Mouse (Mus musculus): ENCODE measurements around the gene Chmp6. TPM values are rescaled to one million over a fixed set of nuclear protein-coding genes. Genes with fewer than 3 reads are reported as not detected.

Gene Chmp6
- polyA plus RNA-seq, 1 experiment from 2014 or later, result 120 TPM

DNA sequence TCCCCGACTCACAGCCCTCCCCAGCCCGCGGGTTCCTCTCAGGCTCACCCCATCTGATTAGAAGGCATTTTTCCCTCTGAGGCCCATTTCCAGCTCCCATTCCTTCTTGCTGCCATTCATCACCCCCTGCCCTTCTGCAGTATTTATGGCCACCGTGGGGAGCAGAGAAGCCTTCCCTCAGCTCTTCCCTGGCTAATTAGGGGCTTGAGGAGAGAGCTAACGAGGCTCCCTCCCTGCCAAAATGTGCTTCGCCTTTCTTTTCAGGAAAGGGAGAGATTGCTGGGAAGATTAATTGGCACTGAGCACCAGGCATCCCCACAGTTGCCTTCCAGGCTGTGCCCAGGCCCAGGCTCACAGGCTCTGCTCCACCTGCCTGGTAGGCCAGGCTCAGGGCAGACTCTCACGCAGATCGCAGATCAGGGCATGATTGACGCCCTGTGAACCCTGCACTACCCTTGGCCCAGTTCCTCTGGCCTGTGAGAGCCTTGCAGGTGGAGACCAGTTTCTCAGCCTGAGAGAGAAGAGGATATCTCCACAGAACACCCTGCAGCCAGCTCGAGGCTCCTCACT lies 19.5 kb upstream of the Chmp6 start:
- 61% methylated on average over 10 of the region's 10 CpGs for WGBS
- H3K4me2 ChIP-seq (ENCODE audit: low read length), result no peak overlapping the region
- no peak for ATAC-seq (replicated peaks; ENCODE audit: low FRiP score, low read depth)
- H3K27me3 ChIP-seq (ENCODE audit: insufficient read depth, low read length), result no peaks in the 10 kb centered on the region
- peaks cover 42% of the 10 kb centered on the region for H3K36me3 ChIP-seq (ENCODE audit: insufficient read depth, low read length)
- no peaks in the 10 kb centered on the region for H3K9me3 ChIP-seq (replicated peaks; ENCODE audit: low read length)
- H3K27ac ChIP-seq, result no peak overlapping the region
- H3K9ac ChIP-seq (ENCODE audit: low read depth, low read length), result no peak overlapping the region
- TF ChIP-seq CTCF (IDR thresholded peaks at IDR 0.05; ENCODE audit: low read depth), result no peak
- no peak for DNase-seq (ENCODE audit: low spot score)
- no peak overlapping the region for H3K4me3 ChIP-seq (replicated peaks; ENCODE audit: low read depth, low read length)
- no peaks in the 10 kb centered on the region for H3K4me1 ChIP-seq (replicated peaks; ENCODE audit: insufficient read depth, low read length)

GRCm38 (mm10) chr11:119894634-119895033 lies 18.6 kb upstream of the Chmp6 start:
- peak; percentile 11 for DNase-seq (ENCODE audit: low spot score)
- Histone ChIP-seq H3K9ac (ENCODE audit: low read depth, low read length) (no peak overlapping the region), H3K9me3 (replicated peaks; ENCODE audit: low read length) (no peaks in the 10 kb centered on the region), H3K4me2 (ENCODE audit: low read length) (no peak overlapping the region), H3K36me3 (ENCODE audit: insufficient read depth, low read length) (peaks cover 35% of the 10 kb centered on the region), H3K4me3 (replicated peaks; ENCODE audit: low read depth, low read length) (no peak overlapping the region), H3K4me1 (replicated peaks; ENCODE audit: insufficient read depth, low read length) (no peaks in the 10 kb centered on the region), H3K27ac (no peak overlapping the region), H3K27me3 (ENCODE audit: insufficient read depth, low read length) (no peaks in the 10 kb centered on the region)
- TF ChIP-seq CTCF (IDR thresholded peaks at IDR 0.05; ENCODE audit: low read depth), result no peak
- peak; percentile 50 for ATAC-seq (replicated peaks; ENCODE audit: low FRiP score, low read depth)
- WGBS, result 56% methylated on average over 6 of the region's 6 CpGs

DNA sequence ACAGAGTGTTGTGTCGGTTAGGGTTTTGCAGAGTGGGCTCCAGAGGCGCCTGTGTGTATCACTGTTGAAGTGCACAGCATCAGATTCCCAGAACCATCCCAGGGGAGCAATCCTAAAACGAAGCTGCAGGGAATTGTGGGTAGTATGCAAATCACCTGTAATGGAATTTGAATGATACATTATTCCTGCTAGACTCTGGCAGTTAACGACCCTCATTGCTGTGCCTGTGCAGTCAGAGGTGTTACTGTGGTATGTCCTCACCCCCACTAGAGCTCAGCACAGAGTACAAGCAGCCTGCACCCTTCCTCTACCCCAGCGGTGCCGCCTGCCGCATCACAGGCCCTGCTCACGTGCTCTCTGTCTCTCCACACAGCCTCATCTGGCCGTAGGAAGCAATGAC lies 16.2 kb upstream of the Chmp6 start:
- no peak for TF ChIP-seq CTCF (IDR thresholded peaks at IDR 0.05; ENCODE audit: low read depth)
- Histone ChIP-seq H3K9me3 (replicated peaks; ENCODE audit: low read length) (no peaks in the 10 kb centered on the region), H3K27me3 (ENCODE audit: insufficient read depth, low read length) (no peaks in the 10 kb centered on the region), H3K4me2 (ENCODE audit: low read length) (no peak overlapping the region), H3K4me1 (replicated peaks; ENCODE audit: insufficient read depth, low read length) (no peaks in the 10 kb centered on the region), H3K9ac (ENCODE audit: low read depth, low read length) (no peak overlapping the region), H3K4me3 (replicated peaks; ENCODE audit: low read depth, low read length) (no peak overlapping the region), H3K36me3 (ENCODE audit: insufficient read depth, low read length) (peaks cover 23% of the 10 kb centered on the region), H3K27ac (no peak overlapping the region)
- WGBS, result 80% methylated on average over 9 of the region's 9 CpGs
- ATAC-seq (replicated peaks; ENCODE audit: low FRiP score, low read depth) (no peak), DNase-seq (ENCODE audit: low spot score) (no peak)

GRCm38 (mm10) chr11:119898976-119899375 lies 14.3 kb upstream of the Chmp6 start:
- Histone ChIP-seq H3K27me3 (ENCODE audit: insufficient read depth, low read length) (no peaks in the 10 kb centered on the region), H3K4me2 (ENCODE audit: low read length) (no peak overlapping the region), H3K9ac (ENCODE audit: low read depth, low read length) (no peak overlapping the region), H3K36me3 (ENCODE audit: insufficient read depth, low read length) (peaks cover 22% of the 10 kb centered on the region), H3K9me3 (replicated peaks; ENCODE audit: low read length) (no peaks in the 10 kb centered on the region), H3K4me3 (replicated peaks; ENCODE audit: low read depth, low read length) (no peak overlapping the region), H3K27ac (no peak overlapping the region), H3K4me1 (replicated peaks; ENCODE audit: insufficient read depth, low read length) (no peaks in the 10 kb centered on the region)
- ATAC-seq (replicated peaks; ENCODE audit: low FRiP score, low read depth) (no peak), DNase-seq (ENCODE audit: low spot score) (no peak)
- WGBS, result 87% methylated on average over 11 of the region's 11 CpGs
- TF ChIP-seq CTCF (IDR thresholded peaks at IDR 0.05; ENCODE audit: low read depth), result no peak

- WGBS, result 64% methylated on average over 4 of the region's 4 CpGs
- H3K27ac ChIP-seq, result no peak overlapping the region
- no peak for ATAC-seq (replicated peaks; ENCODE audit: low FRiP score, low read depth)
Observed at GRCm38 (mm10) chr11:119901174-119901573, 12.1 kb upstream of the Chmp6 start.

GRCm38 (mm10) chr11:119902891-119903290 lies 10.3 kb upstream of the Chmp6 start:
- WGBS, result 74% methylated on average over 4 of the region's 4 CpGs

More at GRCm38 (mm10) chr11:119901174-119901573, 12.1 kb upstream of the Chmp6 start:
- no peaks in the 10 kb centered on the region for H3K9me3 ChIP-seq (replicated peaks; ENCODE audit: low read length)
- no peak overlapping the region for H3K4me3 ChIP-seq (replicated peaks; ENCODE audit: low read depth, low read length)
- no peak for TF ChIP-seq CTCF (IDR thresholded peaks at IDR 0.05; ENCODE audit: low read depth)
- H3K4me2 ChIP-seq (ENCODE audit: low read length), result no peak overlapping the region
- H3K9ac ChIP-seq (ENCODE audit: low read depth, low read length), result no peak overlapping the region
- no peaks in the 10 kb centered on the region for H3K4me1 ChIP-seq (replicated peaks; ENCODE audit: insufficient read depth, low read length)
- DNase-seq (ENCODE audit: low spot score), result no peak
- no peaks in the 10 kb centered on the region for H3K27me3 ChIP-seq (ENCODE audit: insufficient read depth, low read length)
- H3K36me3 ChIP-seq (ENCODE audit: insufficient read depth, low read length), result peaks cover 17% of the 10 kb centered on the region

More at GRCm38 (mm10) chr11:119902891-119903290, 10.3 kb upstream of the Chmp6 start:
- Histone ChIP-seq H3K9me3 (replicated peaks; ENCODE audit: low read length) (no peaks in the 10 kb centered on the region), H3K4me3 (replicated peaks; ENCODE audit: low read depth, low read length) (no peak overlapping the region), H3K27ac (no peak overlapping the region), H3K9ac (ENCODE audit: low read depth, low read length) (no peak overlapping the region), H3K27me3 (ENCODE audit: insufficient read depth, low read length) (no peaks in the 10 kb centered on the region), H3K4me2 (ENCODE audit: low read length) (no peak overlapping the region), H3K4me1 (replicated peaks; ENCODE audit: insufficient read depth, low read length) (no peaks in the 10 kb centered on the region), H3K36me3 (ENCODE audit: insufficient read depth, low read length) (peaks cover 9% of the 10 kb centered on the region)
- TF ChIP-seq CTCF (IDR thresholded peaks at IDR 0.05; ENCODE audit: low read depth), result no peak
- ATAC-seq (replicated peaks; ENCODE audit: low FRiP score, low read depth) (no peak), DNase-seq (ENCODE audit: low spot score) (no peak)

Measured in kidney, postnatal 0 days (tissue).